Mouse (Mus musculus): ENCODE data around the gene Wdr25. TPM values are rescaled to one million over a fixed set of nuclear protein-coding genes. Genes with fewer than 3 reads are reported as not detected.
A peak's percentile ranks its signal among the peaks of the same experiment; 100 is the strongest.

Gene Wdr25
- total and polyA plus RNA-seq, 3 experiments = 8.7 to 10.8 TPM; not detected in 1

- DNase-seq (ENCODE audit: low read depth, low spot score) = peak; percentile 9
- no peaks in the 10 kb centered on the region for H3K4me1 ChIP-seq (ENCODE audit: control insufficient read depth in 1 of 2, insufficient read depth in 2 of 2, low read length in 2 of 2)
- no peaks in the 10 kb centered on the region for H3K79me2 ChIP-seq (ENCODE audit: control insufficient read depth, insufficient read depth, low read length, poor library complexity)
- H3K9me3 ChIP-seq (replicated peaks; ENCODE audit: insufficient read depth, low read length) = no peaks in the 10 kb centered on the region
- H3K27me3 ChIP-seq (ENCODE audit: control insufficient read depth in 1 of 2, insufficient read depth in 2 of 2, low read length in 2 of 2) = no peaks in the 10 kb centered on the region
- no peak overlapping the region for H3K9ac ChIP-seq (ENCODE audit: control insufficient read depth, low read depth, low read length, poor library complexity, severe bottlenecking)
- no peaks in the 10 kb centered on the region for H3K36me3 ChIP-seq (ENCODE audit: control insufficient read depth in 1 of 2, insufficient read depth in 2 of 2, low read length in 2 of 2)
- no peak overlapping the region for H3K4me3 ChIP-seq (ENCODE audit: control insufficient read depth in 1 of 2, insufficient read depth in 1 of 2, low read depth in 2 of 2, low read length in 2 of 2)
- no peak overlapping the region for H3K27ac ChIP-seq (ENCODE audit: control insufficient read depth, low read depth, low read length)
- TF ChIP-seq NELFE (IDR thresholded peaks at IDR 0.05; ENCODE audit: low read depth, low read length) (no peak), SMC3 (IDR thresholded peaks at IDR 0.05; ENCODE audit: low read depth, low read length) (peak; percentile 16; the same call in 1 of the 2 replicates), CTCF (IDR thresholded peaks at IDR 0.05 in 2 of 3, conservative IDR thresholded peaks at IDR 0.05 in 1 of 3; ENCODE audit: control insufficient read depth in 1 of 3, insufficient read depth in 1 of 3, low read depth in 2 of 3, low read length in 3 of 3, poor library complexity in 1 of 3, severe bottlenecking in 1 of 3) (peak; percentile 14 to 26 (median 14); a peak in 2 of 6 replicates)
These were observed 102.7 kb downstream of the Wdr25 start for GRCm38 (mm10) chr12:108995976-108996636.

- H3K4me3 ChIP-seq (ENCODE audit: control insufficient read depth in 1 of 2, insufficient read depth in 1 of 2, low read depth in 2 of 2, low read length in 2 of 2) = no peak overlapping the region
- no peak for DNase-seq (ENCODE audit: low read depth, low spot score)
- no peak for TF ChIP-seq ZNF384 (IDR thresholded peaks at IDR 0.05; ENCODE audit: low read depth, low read length)
- no peak for TF ChIP-seq MAFK (IDR thresholded peaks at IDR 0.05; ENCODE audit: borderline replicate concordance, low read depth, low read length)
- no peak for TF ChIP-seq GATA1 (IDR thresholded peaks at IDR 0.05; ENCODE audit: low read depth, low read length)
- no peak for TF ChIP-seq ETS1 (IDR thresholded peaks at IDR 0.05; ENCODE audit: low read depth, low read length)
- no peak for TF ChIP-seq JUND (IDR thresholded peaks at IDR 0.05; ENCODE audit: low read depth, low read length)
- TF ChIP-seq POLR2AphosphoS2 (IDR thresholded peaks at IDR 0.05; ENCODE audit: low read length) = no peak
- TF ChIP-seq MEF2A (IDR thresholded peaks at IDR 0.05; ENCODE audit: extremely low read depth, insufficient replicate concordance, low read depth, low read length, poor library complexity, severe bottlenecking) = no peak
- no peak for TF ChIP-seq E2F4 (IDR thresholded peaks at IDR 0.05; ENCODE audit: borderline replicate concordance, low read depth, low read length)
- TF ChIP-seq HCFC1 (IDR thresholded peaks at IDR 0.05; ENCODE audit: low read depth, low read length) = no peak
- no peak for TF ChIP-seq MAX (IDR thresholded peaks at IDR 0.05; ENCODE audit: low read length)
- no peak for TF ChIP-seq SMC3 (IDR thresholded peaks at IDR 0.05; ENCODE audit: low read depth, low read length)
- TF ChIP-seq ZKSCAN1 (IDR thresholded peaks at IDR 0.05; ENCODE audit: low read depth, low read length) = no peak
- no peak for TF ChIP-seq GABPA (IDR thresholded peaks at IDR 0.05; ENCODE audit: low read depth, low read length)
- no peak for TF ChIP-seq NRF1 (IDR thresholded peaks at IDR 0.05; ENCODE audit: insufficient read depth, low read depth, low read length, poor library complexity, severe bottlenecking)
- H3K79me2 ChIP-seq (ENCODE audit: control insufficient read depth, insufficient read depth, low read length, poor library complexity) = no peaks in the 10 kb centered on the region
- H3K4me1 ChIP-seq (ENCODE audit: control insufficient read depth in 1 of 2, insufficient read depth in 2 of 2, low read length in 2 of 2) = no peaks in the 10 kb centered on the region
- no peaks in the 10 kb centered on the region for H3K36me3 ChIP-seq (ENCODE audit: control insufficient read depth in 1 of 2, insufficient read depth in 2 of 2, low read length in 2 of 2)
- no peaks in the 10 kb centered on the region for H3K9me3 ChIP-seq (replicated peaks; ENCODE audit: insufficient read depth, low read length)
- no peaks in the 10 kb centered on the region for H3K27me3 ChIP-seq (ENCODE audit: control insufficient read depth in 1 of 2, insufficient read depth in 2 of 2, low read length in 2 of 2)
- no peak overlapping the region for H3K9ac ChIP-seq (ENCODE audit: control insufficient read depth, low read depth, low read length, poor library complexity, severe bottlenecking)
- no peak overlapping the region for H3K27ac ChIP-seq (ENCODE audit: control insufficient read depth, low read depth, low read length)
These were observed 103.8 kb downstream of the Wdr25 start for GRCm38 (mm10) chr12:108997249-108997648.
